Mouse (Mus musculus) adrenal gland, adult 2 months (tissue): ENCODE results near the gene Idi2. TPM values are rescaled to one million over a fixed set of nuclear protein-coding genes. Genes with fewer than 3 reads are reported as not detected.
A peak's percentile ranks its signal among the peaks of the same experiment; 100 is the strongest.
"Not testable (repeated sequence)": the region's sequence is repeated elsewhere in the genome, so short reads cannot be mapped to it uniquely, and the experiment has no call there.

Source experiments
- DNase-seq: peaks from one replicate; pipeline ENCODE4 v3.0.0; 2021
- microRNA-seq, 2 experiments: library from miRNA; unstranded; fragments of <30 nt; microRNA quantifications; one replicate each; pipeline ENCODE4 v1.2.0; 2021
- polyA plus RNA-seq: library from polyadenylated mRNA; depleted of rRNA; stranded (reverse); fragments of >200 nt; gene quantifications from 2 replicates; pipeline ENCODE4 v1.2.3, GENCODE M21; 2012; rRNA removed
- total RNA-seq, 2 experiments: library from RNA; stranded (reverse); gene quantifications; 2 replicates each; pipeline ENCODE4 v1.2.3; 2021

The Idi2 gene
- total and polyA plus RNA-seq, 3 experiments: not detected

GRCm38 (mm10) chr13:8997221-8997620 is 44.6 kb downstream of the Idi2 start:
- not testable (repeated sequence) for DNase-seq

GRCm38 (mm10) chr13:8999464-8999863 is 46.8 kb downstream of the Idi2 start:
- DNase-seq: no peak

- peak; percentile 64 for DNase-seq
Observed at GRCm38 (mm10) chr13:9003306-9003705, 50.6 kb downstream of the Idi2 start.

Small RNAs within 50 kb of the gene (microRNA-seq; reads per million reads assigned to microRNA genes)
- gene Gm22750: 0 reads per million in 2 experiments

Other genes starting within 250 kb of the Idi2 start
- gene Wdr37, start 81.0 kb upstream of the Idi2 start, total RNA-seq: 10 to 100 TPM; 34.4 to 46.4 TPM
- gene Wdr37, start 81.0 kb upstream of the Idi2 start, polyA plus RNA-seq: 5.8 and 7.7 TPM in 2 replicates
- 100 to 1,000 TPM in 1 of 2 experiments, 10 to 100 TPM in 1; 70.8 to 157 TPM for gene Idi1, start 67.4 kb upstream of the Idi2 start, total RNA-seq
- gene Idi1, start 67.4 kb upstream of the Idi2 start, polyA plus RNA-seq: 7.1 and 10.4 TPM in 2 replicates
- not detected for gene Gm9745, start 4.6 kb upstream of the Idi2 start, total RNA-seq
- not detected in 2 replicates for gene Gm9745, start 4.6 kb upstream of the Idi2 start, polyA plus RNA-seq
- 10 to 100 TPM; 53.9 to 72.0 TPM for gene Gtpbp4, start 43.2 kb downstream of the Idi2 start, total RNA-seq
- gene Gtpbp4, start 43.2 kb downstream of the Idi2 start, polyA plus RNA-seq: 1.1 and 3.6 TPM in 2 replicates
- gene Larp4b, start 141.0 kb downstream of the Idi2 start, total RNA-seq: 10 to 100 TPM; 49.1 to 72.2 TPM
- 14.2 and 19.8 TPM in 2 replicates for gene Larp4b, start 141.0 kb downstream of the Idi2 start, polyA plus RNA-seq